Mouse (Mus musculus) T-helper 17 cell (primary cell): ENCODE results near the gene Dnah17.

Experiments
- in situ Hi-C, 2 experiments: fragments of 300-600 bp; cut with MboI, MseI; formaldehyde crosslinking; loops; 1 replicate in 1 of 2; 2 replicates in 1 of 2; pipeline ENCODE4 v1.15.1; 2025; ENCODE audit warnings: high pct_unique_total_duplicates in 2 of 2

Dnah17 gene

GRCm38 (mm10) chr11:118145092-118145491 lies 14.7 kb upstream of the Dnah17 start:
- in situ Hi-C loops = loop anchor here in 1 of 2 experiments (5.0 kb wide), 1 partner anchor 72 kb away; no protein-coding TSS in a partner anchor

GRCm38 (mm10) chr11:118143731-118144130 lies 13.3 kb upstream of the Dnah17 start:
- in situ Hi-C loops = no loop called here

GRCm38 (mm10) chr11:118142547-118143165 lies 12.2 kb upstream of the Dnah17 start:
- in situ Hi-C loops = no loop called here

- in situ Hi-C loops = no loop called here
Observed at GRCm38 (mm10) chr11:118140771-118141565, 10.5 kb upstream of the Dnah17 start.

GRCm38 (mm10) chr11:118138347-118138746 lies 7.9 kb upstream of the Dnah17 start:
- in situ Hi-C loops = loop anchor here in 1 of 2 experiments (10.0 kb wide), 1 partner anchor 864 kb away; no protein-coding TSS in a partner anchor

GRCm38 (mm10) chr11:118136172-118136632 lies 5.8 kb upstream of the Dnah17 start:
- in situ Hi-C loops = loop anchor here in 1 of 2 experiments (10.0 kb wide), 1 partner anchor 861 kb away; no protein-coding TSS in a partner anchor

GRCm38 (mm10) chr11:118135271-118135670 lies 4.8 kb upstream of the Dnah17 start:
- in situ Hi-C loops = loop anchor here in 1 of 2 experiments (10.0 kb wide), 1 partner anchor 860 kb away; no protein-coding TSS in a partner anchor

GRCm38 (mm10) chr11:118133752-118134169 lies 3.3 kb upstream of the Dnah17 start:
- in situ Hi-C loops = loop anchor here in 1 of 2 experiments (10.0 kb wide), 1 partner anchor 859 kb away; no protein-coding TSS in a partner anchor

GRCm38 (mm10) chr11:118133133-118133751 lies 2.8 kb upstream of the Dnah17 start:
- in situ Hi-C loops = loop anchor here in 1 of 2 experiments (10.0 kb wide), 1 partner anchor 858 kb away; no protein-coding TSS in a partner anchor

- in situ Hi-C loops = loop anchor here in 1 of 2 experiments (10.0 kb wide), 1 partner anchor 857 kb away; no protein-coding TSS in a partner anchor
Observed at GRCm38 (mm10) chr11:118132136-118132535, 1.7 kb upstream of the Dnah17 start.

GRCm38 (mm10) chr11:118129812-118130211 lies 622 bp downstream of the Dnah17 start:
- in situ Hi-C loops = loop anchor here (10.0 kb wide), 2 partner anchors 855 to 915 kb away; no protein-coding TSS in a partner anchor

- in situ Hi-C loops = loop anchor here in 1 of 2 experiments (10.0 kb wide), 1 partner anchor 907 kb away; no protein-coding TSS in a partner anchor
Observed at GRCm38 (mm10) chr11:118121592-118121991, 8.8 kb downstream of the Dnah17 start.

GRCm38 (mm10) chr11:118118777-118119176 lies 11.7 kb downstream of the Dnah17 start:
- in situ Hi-C loops = no loop called here

GRCm38 (mm10) chr11:118114581-118115110 lies 15.8 kb downstream of the Dnah17 start:
- in situ Hi-C loops = no loop called here

- in situ Hi-C loops = no loop called here
Observed at GRCm38 (mm10) chr11:118113516-118114205, 16.8 kb downstream of the Dnah17 start.

- in situ Hi-C loops = no loop called here
Observed at GRCm38 (mm10) chr11:118104001-118104400, 26.4 kb downstream of the Dnah17 start.

GRCm38 (mm10) chr11:118103383-118103782 lies 27.1 kb downstream of the Dnah17 start:
- in situ Hi-C loops = no loop called here

- in situ Hi-C loops = no loop called here
Observed at GRCm38 (mm10) chr11:118102838-118103237, 27.6 kb downstream of the Dnah17 start.

GRCm38 (mm10) chr11:118101133-118101532 lies 29.3 kb downstream of the Dnah17 start:
- in situ Hi-C loops = no loop called here

- in situ Hi-C loops = no loop called here
Observed at GRCm38 (mm10) chr11:118096736-118097135, 33.7 kb downstream of the Dnah17 start.

GRCm38 (mm10) chr11:118095004-118095403 lies 35.4 kb downstream of the Dnah17 start:
- in situ Hi-C loops = no loop called here
